Mouse (Mus musculus): ENCODE results near the gene Msantd2. TPM values are rescaled to one million over a fixed set of nuclear protein-coding genes. Genes with fewer than 3 reads are reported as not detected.

The Msantd2 gene
- polyA plus RNA-seq, 1 experiment from 2014 or later = 36.7 TPM

GRCm38 (mm10) chr9:37514456-37514855 lies 25.3 kb downstream of the Msantd2 start:
- peaks cover 19% of the 10 kb centered on the region for H3K36me3 ChIP-seq (replicated peaks)

GRCm38 (mm10) chr9:37517467-37517866 lies 28.3 kb downstream of the Msantd2 start:
- no peaks in the 10 kb centered on the region for H3K4me1 ChIP-seq
- H3K9me3 ChIP-seq = no peaks in the 10 kb centered on the region
- H3K27ac ChIP-seq (replicated peaks) = no peak overlapping the region
- 89% methylated on average over 1 of the region's 1 CpGs for WGBS
- no peaks in the 10 kb centered on the region for H3K27me3 ChIP-seq (replicated peaks; ENCODE audit: low read depth, poor library complexity, severe bottlenecking)
- H3K4me3 ChIP-seq = no peak overlapping the region
- no peak for DNase-seq (ENCODE audit: low spot score)
- H3K36me3 ChIP-seq (replicated peaks) = peaks cover 47% of the 10 kb centered on the region

More at GRCm38 (mm10) chr9:37514456-37514855, 25.3 kb downstream of the Msantd2 start:
- WGBS = 88% methylated on average over 3 of the region's 3 CpGs
- Histone ChIP-seq H3K27me3 (replicated peaks; ENCODE audit: low read depth, poor library complexity, severe bottlenecking) (no peaks in the 10 kb centered on the region), H3K9me3 (no peaks in the 10 kb centered on the region), H3K4me3 (no peak overlapping the region), H3K4me1 (no peaks in the 10 kb centered on the region), H3K27ac (replicated peaks) (no peak overlapping the region)
- no peak for DNase-seq (ENCODE audit: low spot score)

- DNase-seq (ENCODE audit: low spot score) = no peak
- H3K36me3 ChIP-seq (replicated peaks) = peaks cover 54% of the 10 kb centered on the region
- no peaks in the 10 kb centered on the region for H3K4me1 ChIP-seq
- no peaks in the 10 kb centered on the region for H3K9me3 ChIP-seq
- no peaks in the 10 kb centered on the region for H3K27me3 ChIP-seq (replicated peaks; ENCODE audit: low read depth, poor library complexity, severe bottlenecking)
- H3K4me3 ChIP-seq = no peak overlapping the region
- no peak overlapping the region for H3K27ac ChIP-seq (replicated peaks)
- WGBS = 94% methylated on average over 8 of the region's 8 CpGs
These were observed 29.9 kb downstream of the Msantd2 start for GRCm38 (mm10) chr9:37518991-37519390.

GRCm38 (mm10) chr9:37519995-37520394 lies 30.9 kb downstream of the Msantd2 start:
- Histone ChIP-seq H3K9me3 (no peaks in the 10 kb centered on the region), H3K4me3 (no peak overlapping the region), H3K27me3 (replicated peaks; ENCODE audit: low read depth, poor library complexity, severe bottlenecking) (no peaks in the 10 kb centered on the region), H3K27ac (replicated peaks) (no peak overlapping the region), H3K36me3 (replicated peaks) (peaks cover 64% of the 10 kb centered on the region), H3K4me1 (no peaks in the 10 kb centered on the region)
- WGBS = 89% methylated on average over 2 of the region's 2 CpGs
- no peak for DNase-seq (ENCODE audit: low spot score)

GRCm38 (mm10) chr9:37525461-37525860 lies 36.3 kb downstream of the Msantd2 start:
- Histone ChIP-seq H3K4me1 (peaks cover 30% of the 10 kb centered on the region), H3K36me3 (replicated peaks) (peaks cover 56% of the 10 kb centered on the region), H3K27me3 (replicated peaks; ENCODE audit: low read depth, poor library complexity, severe bottlenecking) (peaks cover 53% of the 10 kb centered on the region), H3K4me3 (no peak overlapping the region), H3K27ac (replicated peaks) (no peak overlapping the region), H3K9me3 (no peaks in the 10 kb centered on the region)
- no peak for DNase-seq (ENCODE audit: low spot score)
- WGBS = 93% methylated on average over 2 of the region's 2 CpGs

GRCm38 (mm10) chr9:37526443-37527395 lies 37.6 kb downstream of the Msantd2 start:
- peaks cover 43% of the 10 kb centered on the region for H3K4me1 ChIP-seq
- H3K27ac ChIP-seq (replicated peaks) = no peak overlapping the region
- H3K9me3 ChIP-seq = no peaks in the 10 kb centered on the region
- DNase-seq (ENCODE audit: low spot score) = peak; percentile 35
- peaks cover 65% of the 10 kb centered on the region for H3K27me3 ChIP-seq (replicated peaks; ENCODE audit: low read depth, poor library complexity, severe bottlenecking)
- H3K36me3 ChIP-seq (replicated peaks) = peaks cover 46% of the 10 kb centered on the region
- H3K4me3 ChIP-seq = peak overlapping the region; percentile 52
- WGBS = 23% methylated on average over 21 of the region's 21 CpGs

- H3K27ac ChIP-seq (replicated peaks) = no peak within 1 kb of the TSS
- H3K36me3 ChIP-seq (replicated peaks) = peaks cover 37% of the 10 kb centered on the region
- 2% methylated on average over 41 of the region's 41 CpGs for WGBS
- H3K27me3 ChIP-seq (replicated peaks; ENCODE audit: low read depth, poor library complexity, severe bottlenecking) = peaks cover 74% of the 10 kb centered on the region
- H3K9me3 ChIP-seq = no peaks in the 10 kb centered on the region
- peak; percentile 57 for DNase-seq (ENCODE audit: low spot score)
- H3K4me3 ChIP-seq = peak within 1 kb of the TSS; percentile 52
- H3K4me1 ChIP-seq = peaks cover 43% of the 10 kb centered on the region
These were observed 38.5 kb downstream of the Msantd2 start, which contains the start of gene Esam for GRCm38 (mm10) chr9:37527396-37528224. TSS of gene Esam (plus strand) at chr9:37528078.

- H3K4me3 ChIP-seq = peak overlapping the region; percentile 52
- H3K9me3 ChIP-seq = no peaks in the 10 kb centered on the region
- 14% methylated on average over 9 of the region's 9 CpGs for WGBS
- H3K4me1 ChIP-seq = peaks cover 43% of the 10 kb centered on the region
- peak; percentile 20 for DNase-seq (ENCODE audit: low spot score)
- H3K36me3 ChIP-seq (replicated peaks) = peaks cover 29% of the 10 kb centered on the region
- H3K27me3 ChIP-seq (replicated peaks; ENCODE audit: low read depth, poor library complexity, severe bottlenecking) = peaks cover 82% of the 10 kb centered on the region
- H3K27ac ChIP-seq (replicated peaks) = no peak overlapping the region
These were observed 39.3 kb downstream of the Msantd2 start for GRCm38 (mm10) chr9:37528225-37528970.

GRCm38 (mm10) chr9:37530031-37530887 lies 41.1 kb downstream of the Msantd2 start:
- peak; percentile 63 for DNase-seq (ENCODE audit: low spot score)
- Histone ChIP-seq H3K27me3 (replicated peaks; ENCODE audit: low read depth, poor library complexity, severe bottlenecking) (peaks cover 91% of the 10 kb centered on the region), H3K27ac (replicated peaks) (peak overlapping the region; percentile 41), H3K9me3 (no peaks in the 10 kb centered on the region), H3K36me3 (replicated peaks) (peaks cover 13% of the 10 kb centered on the region), H3K4me3 (peak overlapping the region; percentile 52), H3K4me1 (peaks cover 43% of the 10 kb centered on the region)
- under 1% methylated on average over 32 of the region's 32 CpGs for WGBS

GRCm38 (mm10) chr9:37530888-37531705 lies 42.0 kb downstream of the Msantd2 start:
- Histone ChIP-seq H3K4me1 (peaks cover 43% of the 10 kb centered on the region), H3K9me3 (no peaks in the 10 kb centered on the region), H3K36me3 (replicated peaks) (peaks cover 5% of the 10 kb centered on the region; the same call in 1 of the 2 replicates), H3K27ac (replicated peaks) (peak overlapping the region; percentile 41), H3K27me3 (replicated peaks; ENCODE audit: low read depth, poor library complexity, severe bottlenecking) (peaks cover 82% of the 10 kb centered on the region), H3K4me3 (peak overlapping the region; percentile 52)
- DNase-seq (ENCODE audit: low spot score) = peak; percentile 73
- under 1% methylated on average over 31 of the region's 31 CpGs for WGBS

- DNase-seq (ENCODE audit: low spot score) = no peak
- WGBS = 85% methylated on average over 4 of the region's 4 CpGs
- H3K9me3 ChIP-seq = no peaks in the 10 kb centered on the region
- no peak overlapping the region for H3K27ac ChIP-seq (replicated peaks)
- no peaks in the 10 kb centered on the region for H3K36me3 ChIP-seq (replicated peaks)
- peaks cover 62% of the 10 kb centered on the region for H3K27me3 ChIP-seq (replicated peaks; ENCODE audit: low read depth, poor library complexity, severe bottlenecking)
- H3K4me3 ChIP-seq = no peak overlapping the region
- peaks cover 13% of the 10 kb centered on the region for H3K4me1 ChIP-seq
These were observed 47.7 kb downstream of the Msantd2 start for GRCm38 (mm10) chr9:37536851-37537250.
